Mouse (Mus musculus) lung, postnatal 0 days (tissue): ENCODE measurements at regions not wholly inside any gene's neighbourhood (a gene's known extent, or its start where the extent isn't known, plus 50 kb on each side); places are given as distances from the start of the nearest gene placed in this dataset.

Experiments used
- CTCF ChIP-seq: IDR thresholded peaks from 2 replicates; pipeline ENCODE4 v1.5.1; 2016; ENCODE audit warnings: antibody characterized with exemption, mild to moderate bottlenecking
- EP300 ChIP-seq: IDR thresholded peaks from 2 replicates; pipeline ENCODE4 v1.6.1; 2016; ENCODE audit warnings: antibody characterized with exemption, mild to moderate bottlenecking, control low read depth

DNA sequence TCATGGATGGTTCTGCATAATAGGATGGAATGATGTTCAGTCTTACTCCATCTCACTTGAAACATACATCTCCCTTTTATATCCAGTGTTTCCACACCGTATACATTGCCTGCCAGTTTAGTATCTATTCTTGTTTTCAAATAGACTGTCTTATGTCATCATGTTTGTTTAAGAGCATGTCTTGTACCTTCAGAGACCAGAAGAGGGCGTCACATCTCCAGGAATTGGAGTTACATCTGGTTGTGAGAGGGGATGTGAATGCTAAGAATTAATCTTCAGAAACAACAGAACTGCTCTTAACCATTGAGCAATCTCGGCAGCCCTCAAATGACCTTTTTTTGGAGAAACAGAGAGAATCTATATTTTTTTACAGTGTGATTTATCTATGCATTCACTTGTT lies 216.3 kb upstream of the Klf3 start:
- TF ChIP-seq CTCF (no peak), EP300 (no peak)
